ENCODE assay signal across 19 mouse cellular contexts in genomic region chr11:63180262-63181101, GRCm38 (mm10). TPM values are rescaled to one million over a fixed set of nuclear protein-coding genes. Genes with fewer than 3 reads are reported as not detected.
DNase-seq lines count a peak whose midpoint lies in the region; ATAC-seq and TF ChIP-seq lines count a peak whose summit lies in the region.
"Had no signal": no experiment of that assay in that cellular context is flagged by ENCODE, and none has a peak within 500 bp of the region (broad histone marks: within the 10 kb centered on the region; RNA-seq: fewer than 3 reads in every experiment).

No protein-coding gene starts in this region.

- H3K36me3 ChIP-seq in hindbrain, embryonic 16.5 days (ENCODE audit: control insufficient read depth, insufficient read depth, low read length) = no peaks in the 10 kb centered on the region
- no peaks in the 10 kb centered on the region for H3K36me3 ChIP-seq in midbrain, embryonic 15.5 days (replicated peaks)
- no peaks in the 10 kb centered on the region for H3K36me3 ChIP-seq in kidney, embryonic 15.5 days
- H3K36me3 ChIP-seq: embryonic facial prominence, embryonic 13.5 days; heart, embryonic 12.5 days had no signal

- WGBS in hindbrain, embryonic 16.5 days = 17% methylated on average over 7 of the region's 7 CpGs
- WGBS in midbrain, embryonic 15.5 days = 18% methylated on average over 7 of the region's 7 CpGs
- 65% methylated on average over 7 of the region's 7 CpGs for WGBS in kidney, embryonic 15.5 days

- H3K4me2 ChIP-seq in hindbrain, embryonic 16.5 days (ENCODE audit: low read length) = no peak overlapping the region
- no peak overlapping the region for H3K4me2 ChIP-seq in midbrain, embryonic 15.5 days
- H3K4me2 ChIP-seq in kidney, embryonic 15.5 days = no peak overlapping the region
- H3K4me2 ChIP-seq: embryonic facial prominence, embryonic 13.5 days; heart, embryonic 12.5 days; liver, embryonic 11.5 days had no signal

- intact Hi-C loops in gastrocnemius, postnatal 14 days (cut with DNase I; ENCODE audit: low total_unique reads) = no loop called here

- H3K9ac ChIP-seq in hindbrain, embryonic 16.5 days (ENCODE audit: low read depth, low read length) = no peak overlapping the region
- no peak overlapping the region for H3K9ac ChIP-seq in midbrain, embryonic 15.5 days
- H3K9ac ChIP-seq in kidney, embryonic 15.5 days = no peak overlapping the region
- H3K9ac ChIP-seq: embryonic facial prominence, embryonic 13.5 days; heart, embryonic 12.5 days had no signal

- H3K4me3 ChIP-seq in hindbrain, embryonic 16.5 days (ENCODE audit: low read length) = no peak overlapping the region
- H3K4me3 ChIP-seq in midbrain, embryonic 15.5 days = no peak overlapping the region
- no peak overlapping the region for H3K4me3 ChIP-seq in kidney, embryonic 15.5 days (replicated peaks)
- H3K4me3 ChIP-seq: embryonic facial prominence, embryonic 13.5 days; gastrocnemius, adult 2 months; heart, embryonic 12.5 days had no signal

- H3K9me3 ChIP-seq in hindbrain, embryonic 16.5 days (ENCODE audit: control insufficient read depth, low read length) = no peaks in the 10 kb centered on the region
- H3K9me3 ChIP-seq in midbrain, embryonic 15.5 days = no peaks in the 10 kb centered on the region
- H3K9me3 ChIP-seq in kidney, embryonic 15.5 days (replicated peaks) = no peaks in the 10 kb centered on the region
- H3K9me3 ChIP-seq: embryonic facial prominence, embryonic 13.5 days; heart, embryonic 12.5 days had no signal

- TF ChIP-seq POLR2A in brain, embryonic 14.5 days (IDR thresholded peaks at IDR 0.05; ENCODE audit: borderline replicate concordance, extremely low read depth, insufficient read depth, insufficient read length, poor library complexity, severe bottlenecking) = no peak

- peak; percentile 45; the same call in 1 of the 2 replicates for ATAC-seq in hindbrain, embryonic 16.5 days
- ATAC-seq in midbrain, embryonic 15.5 days (replicated peaks) = 0 out of 2 replicates have a peak, but pooled peaks have one; percentile 60
- ATAC-seq in kidney, embryonic 15.5 days (replicated peaks; ENCODE audit: low FRiP score) = no peak
- no peak for ATAC-seq in monocyte, adult 5-6 weeks (replicated peaks; ENCODE audit: insufficient number of reproducible peaks, low FRiP score, low TSS enrichment, poor library complexity, severe bottlenecking)
- ATAC-seq: CD4-positive, CD25-positive, alpha-beta regulatory T cell, adult 4 months; forebrain, embryonic 16.5 days; lung, postnatal 0 days had no signal

- no peak overlapping the region for H3K27ac ChIP-seq in hindbrain, embryonic 16.5 days (ENCODE audit: low read depth, low read length)
- no peak overlapping the region for H3K27ac ChIP-seq in midbrain, embryonic 15.5 days
- H3K27ac ChIP-seq in kidney, embryonic 15.5 days = no peak overlapping the region
- H3K27ac ChIP-seq: embryonic facial prominence, embryonic 13.5 days; gastrocnemius, adult 2 months had no signal

- no peaks in the 10 kb centered on the region for H3K27me3 ChIP-seq in hindbrain, embryonic 16.5 days (replicated peaks; ENCODE audit: control insufficient read depth, insufficient read depth, low read length)
- H3K27me3 ChIP-seq in midbrain, embryonic 15.5 days (replicated peaks) = no peaks in the 10 kb centered on the region
- H3K27me3 ChIP-seq in kidney, embryonic 15.5 days = no peaks in the 10 kb centered on the region
- H3K27me3 ChIP-seq: embryonic facial prominence, embryonic 13.5 days; heart, embryonic 12.5 days had no signal

- no peak for TF ChIP-seq CTCF in brain, embryonic 14.5 days (IDR thresholded peaks at IDR 0.05; ENCODE audit: borderline replicate concordance, extremely low read depth, insufficient read depth, insufficient read length)

- H3K4me1 ChIP-seq in hindbrain, embryonic 16.5 days (ENCODE audit: control insufficient read depth, insufficient read depth, low read depth, low read length) = no peaks in the 10 kb centered on the region
- H3K4me1 ChIP-seq in midbrain, embryonic 15.5 days = 0 out of 2 replicates have a peak, but pooled peaks cover 3% of the 10 kb centered on the region
- H3K4me1 ChIP-seq in kidney, embryonic 15.5 days = 0 out of 2 replicates have a peak, but pooled peaks cover 2% of the 10 kb centered on the region
- H3K4me1 ChIP-seq: embryonic facial prominence, embryonic 13.5 days; heart, embryonic 12.5 days had no signal

- DNase-seq in ES-CJ7 (ENCODE audit: low read depth, low spot score) = peak; percentile 57
- peak; percentile 81 for DNase-seq in brain, embryonic 14.5 days (ENCODE audit: low read depth)
- DNase-seq in gastrocnemius, postnatal 14 days = no peak
- no peak for DNase-seq in right cerebral cortex, postnatal 14 days
- DNase-seq: gastrocnemius, adult 2 months; kidney, adult 8-10 months; spleen, adult 18-20 months had no signal

RNA-seq across cellular contexts. Expression of gene Pmp22, which starts 51.7 kb away (rescaled TPM):
- 7.3 and 21.8 TPM in 2 replicates for polyA plus RNA-seq in brain, embryonic 14.5 days (2012; rRNA removed)
- polyA plus RNA-seq in hindbrain, embryonic 16.5 days (2015; fragmentation: Nextera tagmentation; extraction: Ambion mirVana) = 44.2 and 50.1 TPM in 2 replicates
- polyA plus RNA-seq in midbrain, embryonic 15.5 days (2015; fragmentation: Nextera tagmentation; extraction: Ambion mirVana) = 24.3 and 33.7 TPM in 2 replicates
- total RNA-seq in gastrocnemius, postnatal 14 days (2021) = 100 to 1,000 TPM in 1 of 2 experiments, 10 to 100 TPM in 1; 92.1 to 338 TPM
- 96.7 and 115 TPM in 2 replicates for polyA plus RNA-seq in kidney, embryonic 15.5 days (2015; fragmentation: Nextera tagmentation; extraction: Ambion mirVana)
- total RNA-seq in monocyte, adult 5-6 weeks (2017) = not detected in 3 replicates
- total RNA-seq: hematopoietic stem cell, adult 5-6 weeks; megakaryocyte-erythroid progenitor cell, adult 5-6 weeks had no signal
- polyA plus RNA-seq: CD4-positive, CD25-positive, alpha-beta regulatory T cell, adult 4 months had no signal

Comparison
In these comparisons a context has a peak if more than half of its experiments do, and no peak if none do; other contexts are left out.
1. DNase-seq: peak in ES-CJ7 (single experiment) and brain, embryonic 14.5 days (single experiment); none in gastrocnemius, postnatal 14 days (single experiment) and right cerebral cortex, postnatal 14 days (single experiment).
2. ATAC-seq: peak in hindbrain, embryonic 16.5 days (single experiment) and midbrain, embryonic 15.5 days (single experiment); none in kidney, embryonic 15.5 days (single experiment) and monocyte, adult 5-6 weeks (single experiment).